Mouse (Mus musculus): ENCODE measurements at regions not wholly inside any gene's neighbourhood (a gene's known extent, or its start where the extent isn't known, plus 50 kb on each side); places are given as distances from the start of the nearest gene placed in this dataset.

GRCm38 (mm10) chr1:36013823-36014341 is 54.3 kb upstream of the Hs6st1 start:
- Histone ChIP-seq H3K27ac (replicated peaks; ENCODE audit: low read depth, low read length) (no peak overlapping the region), H3K4me2 (ENCODE audit: low read depth, low read length) (no peak overlapping the region), H3K9ac (replicated peaks; ENCODE audit: low read length) (no peak overlapping the region), H3K36me3 (replicated peaks; ENCODE audit: control insufficient read depth, insufficient read depth, low read depth, low read length) (no peaks in the 10 kb centered on the region), H3K4me1 (ENCODE audit: control insufficient read depth, insufficient read depth, low read length) (peaks cover 7% of the 10 kb centered on the region), H3K9me3 (replicated peaks; ENCODE audit: control insufficient read depth, low read length) (no peaks in the 10 kb centered on the region), H3K4me3 (ENCODE audit: low read depth, low read length) (no peak overlapping the region), H3K27me3 (ENCODE audit: control insufficient read depth, insufficient read depth, low read length) (no peaks in the 10 kb centered on the region)
- 14% methylated on average over 11 of the region's 11 CpGs for WGBS
- ATAC-seq (replicated peaks; ENCODE audit: insufficient number of reproducible peaks, low FRiP score, low TSS enrichment, low read depth) (no peak), DNase-seq (ENCODE audit: low spot score) (no peak)

GRCm38 (mm10) chr1:36014372-36014771 is 53.8 kb upstream of the Hs6st1 start:
- no peak overlapping the region for H3K9ac ChIP-seq (replicated peaks; ENCODE audit: low read length)
- H3K4me1 ChIP-seq (ENCODE audit: control insufficient read depth, insufficient read depth, low read length), result peaks cover 7% of the 10 kb centered on the region
- WGBS, result 75% methylated on average over 7 of the region's 7 CpGs
- H3K4me2 ChIP-seq (ENCODE audit: low read depth, low read length), result no peak overlapping the region
- no peaks in the 10 kb centered on the region for H3K27me3 ChIP-seq (ENCODE audit: control insufficient read depth, insufficient read depth, low read length)
- H3K9me3 ChIP-seq (replicated peaks; ENCODE audit: control insufficient read depth, low read length), result no peaks in the 10 kb centered on the region
- no peak overlapping the region for H3K27ac ChIP-seq (replicated peaks; ENCODE audit: low read depth, low read length)
- ATAC-seq (replicated peaks; ENCODE audit: insufficient number of reproducible peaks, low FRiP score, low TSS enrichment, low read depth), result no peak
- no peaks in the 10 kb centered on the region for H3K36me3 ChIP-seq (replicated peaks; ENCODE audit: control insufficient read depth, insufficient read depth, low read depth, low read length)
- DNase-seq (ENCODE audit: low spot score), result no peak
- no peak overlapping the region for H3K4me3 ChIP-seq (ENCODE audit: low read depth, low read length)

GRCm38 (mm10) chr1:36015210-36015609 is 53.0 kb upstream of the Hs6st1 start:
- Histone ChIP-seq H3K27ac (replicated peaks; ENCODE audit: low read depth, low read length) (no peak overlapping the region), H3K4me2 (ENCODE audit: low read depth, low read length) (no peak overlapping the region), H3K27me3 (ENCODE audit: control insufficient read depth, insufficient read depth, low read length) (no peaks in the 10 kb centered on the region), H3K36me3 (replicated peaks; ENCODE audit: control insufficient read depth, insufficient read depth, low read depth, low read length) (no peaks in the 10 kb centered on the region), H3K9me3 (replicated peaks; ENCODE audit: control insufficient read depth, low read length) (no peaks in the 10 kb centered on the region), H3K4me3 (ENCODE audit: low read depth, low read length) (no peak overlapping the region), H3K4me1 (ENCODE audit: control insufficient read depth, insufficient read depth, low read length) (peaks cover 7% of the 10 kb centered on the region), H3K9ac (replicated peaks; ENCODE audit: low read length) (no peak overlapping the region)
- DNase-seq (ENCODE audit: low spot score), result no peak
- ATAC-seq (replicated peaks; ENCODE audit: insufficient number of reproducible peaks, low FRiP score, low TSS enrichment, low read depth), result no peak
- whole genome bisulfite sequencing, result 66% methylated on average over 5 of the region's 5 CpGs

- Histone ChIP-seq H3K27ac (replicated peaks; ENCODE audit: low read depth, low read length) (peak overlapping the region; percentile 44; the same call in 1 of the 2 replicates), H3K9me3 (replicated peaks; ENCODE audit: control insufficient read depth, low read length) (no peaks in the 10 kb centered on the region), H3K4me1 (ENCODE audit: control insufficient read depth, insufficient read depth, low read length) (peaks cover 7% of the 10 kb centered on the region), H3K4me3 (ENCODE audit: low read depth, low read length) (no peak overlapping the region), H3K4me2 (ENCODE audit: low read depth, low read length) (no peak overlapping the region; the same call in 1 of the 2 replicates), H3K27me3 (ENCODE audit: control insufficient read depth, insufficient read depth, low read length) (no peaks in the 10 kb centered on the region), H3K36me3 (replicated peaks; ENCODE audit: control insufficient read depth, insufficient read depth, low read depth, low read length) (no peaks in the 10 kb centered on the region), H3K9ac (replicated peaks; ENCODE audit: low read length) (no peak overlapping the region)
- 33% methylated on average over 4 of the region's 4 CpGs for WGBS
- DNase-seq (ENCODE audit: low spot score) (no peak), ATAC-seq (replicated peaks; ENCODE audit: insufficient number of reproducible peaks, low FRiP score, low TSS enrichment, low read depth) (no peak)
These were observed 51.6 kb upstream of the Hs6st1 start for GRCm38 (mm10) chr1:36016566-36016965.

GRCm38 (mm10) chr1:36017061-36017461 is 51.1 kb upstream of the Hs6st1 start:
- Histone ChIP-seq H3K4me1 (ENCODE audit: control insufficient read depth, insufficient read depth, low read length) (peaks cover 7% of the 10 kb centered on the region), H3K4me2 (ENCODE audit: low read depth, low read length) (no peak overlapping the region; the same call in 1 of the 2 replicates), H3K9me3 (replicated peaks; ENCODE audit: control insufficient read depth, low read length) (no peaks in the 10 kb centered on the region), H3K27ac (replicated peaks; ENCODE audit: low read depth, low read length) (peak overlapping the region; percentile 62; the same call in 1 of the 2 replicates), H3K9ac (replicated peaks; ENCODE audit: low read length) (no peak overlapping the region), H3K36me3 (replicated peaks; ENCODE audit: control insufficient read depth, insufficient read depth, low read depth, low read length) (no peaks in the 10 kb centered on the region), H3K4me3 (ENCODE audit: low read depth, low read length) (no peak overlapping the region), H3K27me3 (ENCODE audit: control insufficient read depth, insufficient read depth, low read length) (no peaks in the 10 kb centered on the region)
- 10% methylated on average over 7 of the region's 7 CpGs for WGBS
- peak; percentile 76 for DNase-seq (ENCODE audit: low spot score)
- peak; percentile 89 for ATAC-seq (replicated peaks; ENCODE audit: insufficient number of reproducible peaks, low FRiP score, low TSS enrichment, low read depth)

- ATAC-seq (replicated peaks; ENCODE audit: insufficient number of reproducible peaks, low FRiP score, low TSS enrichment, low read depth), result no peak
- H3K36me3 ChIP-seq (replicated peaks; ENCODE audit: control insufficient read depth, insufficient read depth, low read depth, low read length), result no peaks in the 10 kb centered on the region
- H3K4me3 ChIP-seq (ENCODE audit: low read depth, low read length), result no peak overlapping the region
- H3K4me1 ChIP-seq (ENCODE audit: control insufficient read depth, insufficient read depth, low read length), result peaks cover 7% of the 10 kb centered on the region
- H3K9me3 ChIP-seq (replicated peaks; ENCODE audit: control insufficient read depth, low read length), result no peaks in the 10 kb centered on the region
- WGBS, result 41% methylated on average over 3 of the region's 3 CpGs
- no peak overlapping the region for H3K9ac ChIP-seq (replicated peaks; ENCODE audit: low read length)
- H3K27me3 ChIP-seq (ENCODE audit: control insufficient read depth, insufficient read depth, low read length), result no peaks in the 10 kb centered on the region
- H3K27ac ChIP-seq (replicated peaks; ENCODE audit: low read depth, low read length), result peak overlapping the region; percentile 62
- no peak for DNase-seq (ENCODE audit: low spot score)
- no peak overlapping the region for H3K4me2 ChIP-seq (ENCODE audit: low read depth, low read length)
These were observed 50.5 kb upstream of the Hs6st1 start for GRCm38 (mm10) chr1:36017656-36018055.
